Mouse (Mus musculus) adipocyte (in vitro differentiated cells): Measurements from ENCODE around the gene Tyw1.

Experiments
- DNase-seq: peaks from one replicate; pipeline ENCODE4 v3.0.0-alpha.2; 2016; ENCODE audit warnings: low spot score

Tyw1 gene

GRCm38 (mm10) chr5:130264433-130265005, 9.1 kb downstream of the Tyw1 start:
- no peak for DNase-seq

GRCm38 (mm10) chr5:130266651-130267050, 11.2 kb downstream of the Tyw1 start:
- no peak for DNase-seq

GRCm38 (mm10) chr5:130267316-130267715, 11.9 kb downstream of the Tyw1 start:
- peak; percentile 78 for DNase-seq

GRCm38 (mm10) chr5:130268976-130269375, 13.6 kb downstream of the Tyw1 start:
- DNase-seq, result no peak

- no peak for DNase-seq
Measured at GRCm38 (mm10) chr5:130272344-130272743, 16.9 kb downstream of the Tyw1 start.

GRCm38 (mm10) chr5:130273046-130273445, 17.6 kb downstream of the Tyw1 start:
- no peak for DNase-seq

GRCm38 (mm10) chr5:130275509-130275908, 20.1 kb downstream of the Tyw1 start:
- peak; percentile 63 for DNase-seq

- no peak for DNase-seq
Measured at GRCm38 (mm10) chr5:130278011-130278472, 22.6 kb downstream of the Tyw1 start.

- no peak for DNase-seq
Measured at GRCm38 (mm10) chr5:130283079-130283732, 27.8 kb downstream of the Tyw1 start.

GRCm38 (mm10) chr5:130288106-130288505, 32.7 kb downstream of the Tyw1 start:
- no peak for DNase-seq

- no peak for DNase-seq
Measured at GRCm38 (mm10) chr5:130290242-130290641, 34.8 kb downstream of the Tyw1 start.

GRCm38 (mm10) chr5:130290775-130291174, 35.4 kb downstream of the Tyw1 start:
- DNase-seq, result no peak

GRCm38 (mm10) chr5:130292976-130293375, 37.6 kb downstream of the Tyw1 start:
- no peak for DNase-seq

GRCm38 (mm10) chr5:130293941-130294340, 38.5 kb downstream of the Tyw1 start:
- DNase-seq, result no peak

GRCm38 (mm10) chr5:130294598-130294997, 39.2 kb downstream of the Tyw1 start:
- DNase-seq, result no peak

- no peak for DNase-seq
Measured at GRCm38 (mm10) chr5:130296071-130296470, 40.7 kb downstream of the Tyw1 start.

GRCm38 (mm10) chr5:130298831-130299460, 43.5 kb downstream of the Tyw1 start:
- no peak for DNase-seq

GRCm38 (mm10) chr5:130299526-130299925, 44.1 kb downstream of the Tyw1 start:
- no peak for DNase-seq

GRCm38 (mm10) chr5:130303611-130304010, 48.2 kb downstream of the Tyw1 start:
- DNase-seq, result no peak

- no peak for DNase-seq
Measured at GRCm38 (mm10) chr5:130307921-130308320, 52.5 kb downstream of the Tyw1 start.

- DNase-seq, result no peak
Measured at GRCm38 (mm10) chr5:130310077-130310476, 54.7 kb downstream of the Tyw1 start.

- no peak for DNase-seq
Measured at GRCm38 (mm10) chr5:130310827-130311226, 55.4 kb downstream of the Tyw1 start.

- no peak for DNase-seq
Measured at GRCm38 (mm10) chr5:130313488-130313887, 58.1 kb downstream of the Tyw1 start.
